Mouse (Mus musculus) small intestine, adult 2 months (tissue): ENCODE measurements at regions not wholly inside any gene's neighbourhood (a gene's known extent, or its start where the extent isn't known, plus 50 kb on each side); places are given as distances from the start of the nearest gene placed in this dataset.

Experiments used
- CTCF ChIP-seq: fragments of 200-500 bp; IDR thresholded peaks from 2 replicates; pipeline ENCODE4 v1.5.1; 2012; ENCODE audit warnings: low read depth, mild to moderate bottlenecking, control low read depth, inconsistent platforms, low read length, moderate library complexity, mixed read lengths; ENCODE audit not compliant: insufficient replicate concordance, insufficient read length; ENCODE audit errors: extremely low read depth
- POLR2A ChIP-seq: fragments of 200-500 bp; IDR thresholded peaks from 2 replicates; pipeline ENCODE4 v1.6.1; 2012; ENCODE audit warnings: low read depth, mild to moderate bottlenecking, control low read depth, inconsistent platforms, low read length, moderate library complexity

- TF ChIP-seq CTCF, result no peak
- no peak for TF ChIP-seq POLR2A
These were observed 225.4 kb downstream of the Lrfn2 start for GRCm38 (mm10) chr17:49157586-49157985.
